Comparison of ENCODE assay signal across 7 mouse cellular contexts in genomic region chr7:79660291-79661150, GRCm38 (mm10). TPM values are rescaled to one million over a fixed set of nuclear protein-coding genes. Genes with fewer than 3 reads are reported as not detected.
DNase-seq lines count a peak whose midpoint lies in the region; ATAC-seq and TF ChIP-seq lines count a peak whose summit lies in the region.

No protein-coding gene starts in this region.

- DNase-seq in lung, postnatal 4 days, result no peak
- DNase-seq in embryo, embryonic 10.5 days (ENCODE audit: low spot score), result peak; percentile 21
- DNase-seq in liver, postnatal 0 days, result no peak
- no peak for DNase-seq in ovary, adult 18-20 months (ENCODE audit: low spot score)
- DNase-seq in retina, embryonic 14.5 days (ENCODE audit: low spot score), result no peak

- H3K4me1 ChIP-seq in lung, embryonic 16.5 days (replicated peaks; ENCODE audit: control insufficient read depth, insufficient read depth, low read length), result peaks cover 25% of the 10 kb centered on the region
- peaks cover 19% of the 10 kb centered on the region for H3K4me1 ChIP-seq in heart, embryonic 16.5 days (ENCODE audit: control insufficient read depth, insufficient read depth, low read length)
- H3K4me1 ChIP-seq in liver, postnatal 0 days (ENCODE audit: insufficient read depth), result peaks cover 22% of the 10 kb centered on the region; the same call in 1 of the 2 replicates

- peak overlapping the region; percentile 90 for H3K9ac ChIP-seq in lung, embryonic 16.5 days (ENCODE audit: low read length)
- H3K9ac ChIP-seq in heart, embryonic 16.5 days (ENCODE audit: low read length), result peak overlapping the region; percentile 84
- H3K9ac ChIP-seq in liver, postnatal 0 days (replicated peaks), result peak overlapping the region; percentile 93

- no peak for TF ChIP-seq EP300 in liver, postnatal 0 days (IDR thresholded peaks at IDR 0.05; ENCODE audit: low read depth)

- peak overlapping the region; percentile 12; the same call in 1 of the 2 replicates for H3K27ac ChIP-seq in lung, embryonic 16.5 days (ENCODE audit: low read length)
- H3K27ac ChIP-seq in heart, embryonic 16.5 days (ENCODE audit: low read length), result no peak overlapping the region
- H3K27ac ChIP-seq in liver, postnatal 0 days (ENCODE audit: low read depth), result peak overlapping the region; percentile 51; the same call in 1 of the 2 replicates

- peaks cover 2% of the 10 kb centered on the region for H3K36me3 ChIP-seq in lung, embryonic 16.5 days (ENCODE audit: control insufficient read depth, insufficient read depth, low read length)
- peaks cover 2% of the 10 kb centered on the region; the same call in 1 of the 2 replicates for H3K36me3 ChIP-seq in heart, embryonic 16.5 days (ENCODE audit: control insufficient read depth, insufficient read depth)
- H3K36me3 ChIP-seq in liver, postnatal 0 days (replicated peaks; ENCODE audit: insufficient read depth, low read length), result peaks cover 1% of the 10 kb centered on the region

- H3K4me2 ChIP-seq in lung, embryonic 16.5 days (ENCODE audit: low read depth, low read length), result peak overlapping the region; percentile 89
- peak overlapping the region; percentile 96 for H3K4me2 ChIP-seq in heart, embryonic 16.5 days (ENCODE audit: low read depth, low read length)
- peak overlapping the region; percentile 99 for H3K4me2 ChIP-seq in liver, postnatal 0 days (ENCODE audit: low read depth, low read length)

- TF ChIP-seq CTCF in liver, postnatal 0 days (IDR thresholded peaks at IDR 0.05; ENCODE audit: low read depth), result no peak

- peak; percentile 27 for ATAC-seq in lung, embryonic 16.5 days (ENCODE audit: low read depth)
- 0 out of 2 replicates have a peak, but pooled peaks have one; percentile 4 for ATAC-seq in heart, embryonic 16.5 days (replicated peaks; ENCODE audit: extremely low read depth, insufficient read depth, low FRiP score)
- ATAC-seq in liver, postnatal 0 days, result peak; percentile 35

- peak overlapping the region; percentile 87 for H3K4me3 ChIP-seq in lung, embryonic 16.5 days (ENCODE audit: low read length)
- H3K4me3 ChIP-seq in heart, embryonic 16.5 days (ENCODE audit: low read length), result peak overlapping the region; percentile 86
- peak overlapping the region; percentile 100 for H3K4me3 ChIP-seq in liver, postnatal 0 days (ENCODE audit: low read depth, low read length)

- H3K9me3 ChIP-seq in lung, embryonic 16.5 days (ENCODE audit: control insufficient read depth, low read length), result no peaks in the 10 kb centered on the region
- H3K9me3 ChIP-seq in heart, embryonic 16.5 days (replicated peaks; ENCODE audit: control insufficient read depth, low read length), result no peaks in the 10 kb centered on the region
- H3K9me3 ChIP-seq in liver, postnatal 0 days (ENCODE audit: low read length), result no peaks in the 10 kb centered on the region

- H3K27me3 ChIP-seq in lung, embryonic 16.5 days (ENCODE audit: control insufficient read depth, insufficient read depth, low read depth, low read length), result no peaks in the 10 kb centered on the region
- no peaks in the 10 kb centered on the region for H3K27me3 ChIP-seq in heart, embryonic 16.5 days (ENCODE audit: control insufficient read depth, insufficient read depth, low read length)
- H3K27me3 ChIP-seq in liver, postnatal 0 days (ENCODE audit: insufficient read depth, low read length), result no peaks in the 10 kb centered on the region

- under 1% methylated on average over 73 of the region's 73 CpGs for WGBS in lung, embryonic 16.5 days
- WGBS in heart, embryonic 16.5 days, result under 1% methylated on average over 73 of the region's 73 CpGs
- 1% methylated on average over 72 of the region's 73 CpGs for WGBS in liver, postnatal 0 days (ENCODE audit: insufficient replicate concordance)

RNA-seq across cellular contexts. Expression of gene Ticrr, which starts 0.5 kb away (rescaled TPM):
- polyA plus RNA-seq in lung, embryonic 16.5 days (2015; fragmentation: Nextera tagmentation; extraction: Ambion mirVana), result 7.8 and 9.3 TPM in 2 replicates
- 4.1 and 4.6 TPM in 2 replicates for polyA plus RNA-seq in heart, embryonic 16.5 days (2015; fragmentation: Nextera tagmentation; extraction: Ambion mirVana)
- 2.2 and 2.5 TPM in 2 replicates for polyA plus RNA-seq in liver, postnatal 0 days (2015; fragmentation: Nextera tagmentation; extraction: Ambion mirVana)

RNA-seq across cellular contexts. Expression of gene Rhcg, which starts 43.1 kb away (rescaled TPM):
- 0.06 and 0.13 TPM in 2 replicates for polyA plus RNA-seq in lung, embryonic 16.5 days (2015; fragmentation: Nextera tagmentation; extraction: Ambion mirVana)
- 0.20 and 0.21 TPM in 2 replicates for polyA plus RNA-seq in heart, embryonic 16.5 days (2015; fragmentation: Nextera tagmentation; extraction: Ambion mirVana)
- 0.20 TPM in 1 of 2 replicates, not detected in the other for polyA plus RNA-seq in liver, postnatal 0 days (2015; fragmentation: Nextera tagmentation; extraction: Ambion mirVana)

RNA-seq across cellular contexts. Expression of gene Kif7, which starts 55.0 kb away (rescaled TPM):
- polyA plus RNA-seq in lung, embryonic 16.5 days (2015; fragmentation: Nextera tagmentation; extraction: Ambion mirVana), result 3.2 and 3.7 TPM in 2 replicates
- polyA plus RNA-seq in heart, embryonic 16.5 days (2015; fragmentation: Nextera tagmentation; extraction: Ambion mirVana), result 1.5 and 1.8 TPM in 2 replicates
- 0.15 and 0.19 TPM in 2 replicates for polyA plus RNA-seq in liver, postnatal 0 days (2015; fragmentation: Nextera tagmentation; extraction: Ambion mirVana)
